Mouse (Mus musculus) neutrophil, adult 83 days (primary cell): ENCODE data around the gene Zfp942. TPM values are rescaled to one million over a fixed set of nuclear protein-coding genes. Genes with fewer than 3 reads are reported as not detected.

ENCODE experiments used
- total RNA-seq, 2 experiments: library from RNA; stranded (reverse); gene quantifications; one replicate each; pipeline ENCODE4 v1.2.4; 2023

The Zfp942 gene
- 1 to 10 TPM; 9.7 to 10.0 TPM for total RNA-seq

GRCm38 (mm10) chr17:21962107-21962907, at the start of gene Zfp942, which contains the start of gene Zfp943:
Zfp942 (minus strand) TSS chr17:21962464.
Zfp943 (plus strand) TSS chr17:21962552.

GRCm38 (mm10) chr17:21909456-21910052, 52.7 kb downstream of the Zfp942 start, which contains the start of gene Zfp995:
Zfp995 (minus strand) TSS chr17:21909926.

Other genes starting within 250 kb of the Zfp942 start
- gene Zfp229, start 231.7 kb downstream of the Zfp942 start, total RNA-seq = 1 to 10 TPM; 2.0 to 2.2 TPM
- gene Zfp820, start 116.7 kb downstream of the Zfp942 start, total RNA-seq = under 1 TPM; 0.26 to 0.44 TPM
- 1 to 10 TPM; 2.6 to 3.3 TPM for gene Zfp995, start 52.5 kb downstream of the Zfp942 start, total RNA-seq
- 10 to 100 TPM; 11.8 to 14.2 TPM for gene Zfp943, start 88 bp upstream of the Zfp942 start, total RNA-seq
- gene Zfp947, start 203.7 kb upstream of the Zfp942 start, total RNA-seq = under 1 TPM; 0.57 to 0.68 TPM